Mouse (Mus musculus) hindbrain, embryonic 13.5 days (tissue): ENCODE results near the gene Actl6a. TPM values are rescaled to one million over a fixed set of nuclear protein-coding genes. Genes with fewer than 3 reads are reported as not detected.
"Not testable (repeated sequence)": the region's sequence is repeated elsewhere in the genome, so short reads cannot be mapped to it uniquely, and the experiment has no call there.

Source experiments
- ATAC-seq: fragments of 200-750 bp; cut with Nextera tagmentation; 2 replicates; pipeline ENCODE4 v1.8.0; 2017; ENCODE audit warnings: moderate TSS enrichment; ENCODE audit not compliant: low FRiP score
- H3K27ac ChIP-seq: fragments of 300-500 bp; sonication (generic); 2 replicates; pipeline ENCODE4 v1.5.1; 2015; ENCODE audit warnings: inconsistent platforms, mild to moderate bottlenecking, moderate library complexity
- H3K27me3 ChIP-seq: fragments of 300-500 bp; sonication (generic); 2 replicates; pipeline ENCODE4 v1.6.1; 2015; ENCODE audit warnings: mild to moderate bottlenecking, inconsistent platforms
- H3K36me3 ChIP-seq: fragments of 300-500 bp; sonication (generic); 2 replicates; pipeline ENCODE4 v1.6.1; 2015; ENCODE audit warnings: mild to moderate bottlenecking, inconsistent platforms
- H3K4me1 ChIP-seq: fragments of 300-500 bp; sonication (generic); replicated peaks from 2 replicates; pipeline ENCODE4 v1.6.1; 2015; ENCODE audit warnings: inconsistent platforms
- H3K4me2 ChIP-seq: fragments of 300-500 bp; sonication (generic); 2 replicates; pipeline ENCODE4 v1.6.1; 2015; ENCODE audit warnings: inconsistent platforms, mild to moderate bottlenecking, moderate library complexity
- H3K4me3 ChIP-seq: fragments of 300-500 bp; sonication (generic); 2 replicates; pipeline ENCODE4 v1.5.1; 2015; ENCODE audit warnings: mild to moderate bottlenecking, inconsistent platforms
- H3K9ac ChIP-seq: fragments of 300-500 bp; sonication (generic); 2 replicates; pipeline ENCODE4 v1.6.1; 2015; ENCODE audit warnings: mild to moderate bottlenecking, inconsistent platforms
- H3K9me3 ChIP-seq: fragments of 300-500 bp; sonication (generic); 2 replicates; pipeline ENCODE4 v1.6.1; 2016; ENCODE audit warnings: inconsistent platforms
- WGBS: fragments of 180-500 bp; shearing (Covaris S2); methylation state at CpG from one replicate; pipeline ENCODE4 v1.1.7; 2015; 5-methylcytosine and 5-hydroxymethylcytosine counted together
- polyA plus RNA-seq: library from polyadenylated mRNA; unstranded; fragments of >200 nt; fragmentation: Nextera tagmentation; extraction: Ambion mirVana; gene quantifications from 2 replicates; pipeline ENCODE4 v1.2.1, GENCODE M21; 2015

The Actl6a gene
- polyA plus RNA-seq, 1 experiment from 2014 or later, result 104 TPM

GRCm38 (mm10) chr3:32698228-32698863 is 7.8 kb upstream of the Actl6a start:
- Histone ChIP-seq H3K27ac (no peak overlapping the region), H3K4me1 (no peaks in the 10 kb centered on the region), H3K36me3 (no peaks in the 10 kb centered on the region), H3K4me2 (no peak overlapping the region), H3K9me3 (no peaks in the 10 kb centered on the region), H3K4me3 (no peak overlapping the region), H3K27me3 (no peaks in the 10 kb centered on the region), H3K9ac (no peak overlapping the region)
- 32% methylated on average over 7 of the region's 7 CpGs for WGBS
- peak; percentile 57; the same call in 1 of the 2 replicates for ATAC-seq

- not testable (repeated sequence) for H3K9ac ChIP-seq, H3K4me3 ChIP-seq, H3K4me2 ChIP-seq, H3K36me3 ChIP-seq, H3K4me1 ChIP-seq, H3K27ac ChIP-seq, H3K27me3 ChIP-seq, H3K9me3 ChIP-seq, ATAC-seq
- WGBS, result 95% methylated on average over 6 of the region's 6 CpGs
Measured at GRCm38 (mm10) chr3:32704021-32704420, 2.1 kb upstream of the Actl6a start.

- not testable (repeated sequence) for H3K4me3 ChIP-seq, H3K36me3 ChIP-seq, H3K27me3 ChIP-seq, ATAC-seq, H3K4me1 ChIP-seq, H3K9me3 ChIP-seq, H3K4me2 ChIP-seq, H3K27ac ChIP-seq, H3K9ac ChIP-seq
- WGBS, result 91% methylated on average over 10 of the region's 10 CpGs
Measured at GRCm38 (mm10) chr3:32704632-32705031, 1.5 kb upstream of the Actl6a start.

- Histone ChIP-seq H3K4me1 (peaks cover 16% of the 10 kb centered on the region), H3K4me3 (peak overlapping the region; percentile 97), H3K9me3 (no peaks in the 10 kb centered on the region), H3K9ac (no peak overlapping the region), H3K27ac (0 out of 2 replicates have a peak overlapping the region, but pooled peaks have one; percentile 44), H3K36me3 (peaks cover 15% of the 10 kb centered on the region), H3K27me3 (no peaks in the 10 kb centered on the region), H3K4me2 (peak overlapping the region; percentile 43)
- WGBS, result 4% methylated on average over 4 of the region's 4 CpGs
- no peak for ATAC-seq
Measured at GRCm38 (mm10) chr3:32708052-32708367, 1.9 kb downstream of the Actl6a start.

- Histone ChIP-seq H3K4me1 (peaks cover 16% of the 10 kb centered on the region), H3K27ac (peak overlapping the region; percentile 95), H3K4me2 (peak overlapping the region; percentile 77), H3K36me3 (peaks cover 20% of the 10 kb centered on the region), H3K27me3 (no peaks in the 10 kb centered on the region), H3K9ac (peak overlapping the region; percentile 95), H3K9me3 (no peaks in the 10 kb centered on the region), H3K4me3 (peak overlapping the region; percentile 97)
- peak; percentile 100 for ATAC-seq
- WGBS, result under 1% methylated on average over 90 of the region's 90 CpGs
Measured at GRCm38 (mm10) chr3:32708368-32709231, 2.5 kb downstream of the Actl6a start.

- Histone ChIP-seq H3K4me1 (peaks cover 16% of the 10 kb centered on the region), H3K9ac (peak overlapping the region; percentile 95), H3K4me3 (peak overlapping the region; percentile 97), H3K27ac (peak overlapping the region; percentile 95), H3K4me2 (peak overlapping the region; percentile 77), H3K36me3 (peaks cover 28% of the 10 kb centered on the region), H3K9me3 (no peaks in the 10 kb centered on the region), H3K27me3 (no peaks in the 10 kb centered on the region)
- WGBS, result 11% methylated on average over 9 of the region's 9 CpGs
- no peak for ATAC-seq
Measured at GRCm38 (mm10) chr3:32709388-32709787, 3.3 kb downstream of the Actl6a start.

- no peak for ATAC-seq
- Histone ChIP-seq H3K27me3 (no peaks in the 10 kb centered on the region), H3K4me3 (no peak overlapping the region), H3K9me3 (no peaks in the 10 kb centered on the region), H3K27ac (no peak overlapping the region), H3K4me1 (peaks cover 16% of the 10 kb centered on the region), H3K36me3 (peaks cover 69% of the 10 kb centered on the region), H3K4me2 (no peak overlapping the region), H3K9ac (no peak overlapping the region)
- WGBS, result 96% methylated on average over 3 of the region's 3 CpGs
Measured at GRCm38 (mm10) chr3:32713711-32714110, 7.6 kb downstream of the Actl6a start.

GRCm38 (mm10) chr3:32717403-32717802 is 11.3 kb downstream of the Actl6a start:
- H3K27me3 ChIP-seq, H3K27ac ChIP-seq, H3K9ac ChIP-seq, H3K9me3 ChIP-seq, ATAC-seq, H3K4me1 ChIP-seq, H3K4me3 ChIP-seq, H3K4me2 ChIP-seq: not testable (repeated sequence)
- WGBS, result over 99% methylated on average over 6 of the region's 6 CpGs
- H3K36me3 ChIP-seq, result peaks cover 95% of the 10 kb centered on the region

GRCm38 (mm10) chr3:32718271-32718670 is 12.2 kb downstream of the Actl6a start:
- Histone ChIP-seq H3K27me3 (no peaks in the 10 kb centered on the region), H3K4me2 (no peak overlapping the region), H3K27ac (no peak overlapping the region), H3K4me3 (no peak overlapping the region), H3K4me1 (no peaks in the 10 kb centered on the region), H3K36me3 (peaks cover 95% of the 10 kb centered on the region), H3K9me3 (no peaks in the 10 kb centered on the region), H3K9ac (no peak overlapping the region)
- ATAC-seq, result no peak
- WGBS, result 98% methylated on average over 5 of the region's 5 CpGs

- WGBS, result 96% methylated on average over 7 of the region's 7 CpGs
- no peak overlapping the region for H3K9ac ChIP-seq
- no peaks in the 10 kb centered on the region for H3K9me3 ChIP-seq
- H3K4me3 ChIP-seq, result no peak overlapping the region
- peaks cover 91% of the 10 kb centered on the region for H3K36me3 ChIP-seq
- no peaks in the 10 kb centered on the region for H3K4me1 ChIP-seq
- no peaks in the 10 kb centered on the region for H3K27me3 ChIP-seq
- no peak overlapping the region for H3K27ac ChIP-seq
- no peak for ATAC-seq
- H3K4me2 ChIP-seq, result no peak overlapping the region
Measured at GRCm38 (mm10) chr3:32724191-32724590, 18.1 kb downstream of the Actl6a start.

GRCm38 (mm10) chr3:32725951-32726350 is 19.9 kb downstream of the Actl6a start:
- Histone ChIP-seq H3K9ac (no peak overlapping the region), H3K9me3 (no peaks in the 10 kb centered on the region), H3K27me3 (no peaks in the 10 kb centered on the region), H3K27ac (no peak overlapping the region), H3K4me2 (no peak overlapping the region), H3K4me3 (no peak overlapping the region), H3K4me1 (no peaks in the 10 kb centered on the region), H3K36me3 (peaks cover 92% of the 10 kb centered on the region)
- no peak for ATAC-seq
- WGBS, result 91% methylated on average over 5 of the region's 5 CpGs

GRCm38 (mm10) chr3:32727861-32728260 is 21.8 kb downstream of the Actl6a start:
- Histone ChIP-seq H3K27me3 (no peaks in the 10 kb centered on the region), H3K27ac (no peak overlapping the region), H3K9me3 (no peaks in the 10 kb centered on the region), H3K9ac (no peak overlapping the region), H3K36me3 (peaks cover 90% of the 10 kb centered on the region), H3K4me2 (no peak overlapping the region), H3K4me1 (no peaks in the 10 kb centered on the region), H3K4me3 (no peak overlapping the region)
- WGBS, result 92% methylated on average over 4 of the region's 4 CpGs
- ATAC-seq, result no peak
